Mouse (Mus musculus): ENCODE results near the gene Gmppa. TPM values are rescaled to one million over a fixed set of nuclear protein-coding genes. Genes with fewer than 3 reads are reported as not detected.
A peak's percentile ranks its signal among the peaks of the same experiment; 100 is the strongest.

The Gmppa gene
- 10 to 100 TPM; 57.0 to 91.3 TPM for polyA plus RNA-seq (2017; shearing (Covaris generic))

- peak; percentile 99 for ATAC-seq
Observed at GRCm38 (mm10) chr1:75435475-75436328, at the start of gene Gmppa. TSS of gene Gmppa (plus strand) at chr1:75435930.

GRCm38 (mm10) chr1:75386149-75386548 lies 49.6 kb upstream of the Gmppa start:
- no peak for ATAC-seq

GRCm38 (mm10) chr1:75387469-75387928 lies 48.2 kb upstream of the Gmppa start:
- no peak for ATAC-seq

- ATAC-seq: no peak
Observed at GRCm38 (mm10) chr1:75387929-75388897, 47.5 kb upstream of the Gmppa start.

GRCm38 (mm10) chr1:75388898-75389515 lies 46.7 kb upstream of the Gmppa start:
- no peak for ATAC-seq

- ATAC-seq: no peak
Observed at GRCm38 (mm10) chr1:75393139-75393538, 42.6 kb upstream of the Gmppa start.

GRCm38 (mm10) chr1:75393846-75394245 lies 41.9 kb upstream of the Gmppa start:
- ATAC-seq: no peak

GRCm38 (mm10) chr1:75398761-75399402 lies 36.8 kb upstream of the Gmppa start:
- ATAC-seq: peak; percentile 61

GRCm38 (mm10) chr1:75399755-75400492 lies 35.8 kb upstream of the Gmppa start:
- no peak for ATAC-seq

GRCm38 (mm10) chr1:75400493-75401115 lies 35.1 kb upstream of the Gmppa start:
- no peak for ATAC-seq

- no peak for ATAC-seq
Observed at GRCm38 (mm10) chr1:75405547-75405946, 30.2 kb upstream of the Gmppa start.

GRCm38 (mm10) chr1:75406173-75406572 lies 29.6 kb upstream of the Gmppa start:
- ATAC-seq: no peak

- no peak for ATAC-seq
Observed at GRCm38 (mm10) chr1:75407056-75407455, 28.7 kb upstream of the Gmppa start.

- ATAC-seq: no peak
Observed at GRCm38 (mm10) chr1:75408210-75408609, 27.5 kb upstream of the Gmppa start.

GRCm38 (mm10) chr1:75409950-75410349 lies 25.8 kb upstream of the Gmppa start:
- no peak for ATAC-seq

GRCm38 (mm10) chr1:75412196-75412595 lies 23.5 kb upstream of the Gmppa start:
- no peak for ATAC-seq

- no peak for ATAC-seq
Observed at GRCm38 (mm10) chr1:75413749-75414148, 22.0 kb upstream of the Gmppa start.

- no peak for ATAC-seq
Observed at GRCm38 (mm10) chr1:75421794-75422193, 13.9 kb upstream of the Gmppa start.

GRCm38 (mm10) chr1:75422216-75422822 lies 13.4 kb upstream of the Gmppa start:
- ATAC-seq: no peak

GRCm38 (mm10) chr1:75422823-75423471 lies 12.8 kb upstream of the Gmppa start:
- ATAC-seq: no peak
